Mouse (Mus musculus) heart, postnatal 0 days (tissue): ENCODE data around the gene Fbln1. TPM values are rescaled to one million over a fixed set of nuclear protein-coding genes. Genes with fewer than 3 reads are reported as not detected.

Experiments
- ATAC-seq: fragments of 200-750 bp; cut with Nextera tagmentation; 2 replicates; pipeline ENCODE4 v1.8.0; 2017; ENCODE audit warnings: low read depth, moderate number of reproducible peaks, moderate library complexity; ENCODE audit not compliant: insufficient read depth
- DNase-seq: peaks from one replicate; pipeline ENCODE4 v3.0.0-alpha.2; 2016; ENCODE audit warnings: low spot score
- H3K27ac ChIP-seq: fragments of 300-500 bp; sonication (generic); 2 replicates; pipeline ENCODE4 v1.5.1; 2014; ENCODE audit warnings: low read depth, mild to moderate bottlenecking
- H3K27me3 ChIP-seq: fragments of 300-500 bp; sonication (generic); 2 replicates; pipeline ENCODE4 v1.6.1; 2014; ENCODE audit warnings: low read length, mixed read lengths; ENCODE audit not compliant: control insufficient read depth, insufficient read depth
- H3K36me3 ChIP-seq: fragments of 300-500 bp; sonication (generic); replicated peaks from 2 replicates; pipeline ENCODE4 v1.6.1; 2014; ENCODE audit warnings: low read length, mixed read lengths; ENCODE audit not compliant: control insufficient read depth, insufficient read depth
- H3K4me1 ChIP-seq: fragments of 300-500 bp; sonication (generic); 2 replicates; pipeline ENCODE4 v1.6.1; 2014; ENCODE audit warnings: antibody characterized with exemption; ENCODE audit not compliant: control insufficient read depth, insufficient read depth
- H3K4me2 ChIP-seq: fragments of 300-500 bp; sonication (generic); 2 replicates; pipeline ENCODE4 v1.6.1; 2014; ENCODE audit warnings: low read depth, mild to moderate bottlenecking, low read length, moderate library complexity
- H3K4me3 ChIP-seq: fragments of 300-500 bp; sonication (generic); 2 replicates; pipeline ENCODE4 v1.5.1; 2014; ENCODE audit warnings: low read depth, low read length
- H3K9ac ChIP-seq: fragments of 300-500 bp; sonication (generic); replicated peaks from 2 replicates; pipeline ENCODE4 v1.6.1; 2014; ENCODE audit warnings: low read depth, low read length, mixed read lengths
- H3K9me3 ChIP-seq: fragments of 300-500 bp; sonication (generic); replicated peaks from 2 replicates; pipeline ENCODE4 v1.6.1; 2016; ENCODE audit warnings: low read length; ENCODE audit not compliant: control insufficient read depth
- CTCF ChIP-seq: IDR thresholded peaks from 2 replicates; pipeline ENCODE4 v1.5.1; 2016; ENCODE audit warnings: antibody characterized with exemption, control low read depth, low read depth
- EP300 ChIP-seq: IDR thresholded peaks from 2 replicates; pipeline ENCODE4 v1.6.1; 2016; ENCODE audit warnings: antibody characterized with exemption, low read depth
- WGBS: fragments of 180-500 bp; shearing (Covaris S2); extraction: QIAGEN DNeasy Blood & Tissue Kit; methylation state at CpG from one replicate; pipeline ENCODE4 v1.1.7; 2014; 5-methylcytosine and 5-hydroxymethylcytosine counted together
- polyA plus RNA-seq: library from polyadenylated mRNA; unstranded; fragments of >200 nt; fragmentation: Nextera tagmentation; extraction: Ambion mirVana; gene quantifications from 2 replicates; pipeline ENCODE4 v1.2.1, GENCODE M21; 2015
- total RNA-seq: library from RNA; depleted of rRNA; stranded (reverse); fragments of >200 nt; gene quantifications from 2 replicates; pipeline ENCODE4 v1.2.3, GENCODE M21; 2014; ENCODE audit warnings: low replicate concordance

The Fbln1 gene
- total and polyA plus RNA-seq, 2 experiments from 2014 or later: 52.9 to 85.9 TPM

DNA sequence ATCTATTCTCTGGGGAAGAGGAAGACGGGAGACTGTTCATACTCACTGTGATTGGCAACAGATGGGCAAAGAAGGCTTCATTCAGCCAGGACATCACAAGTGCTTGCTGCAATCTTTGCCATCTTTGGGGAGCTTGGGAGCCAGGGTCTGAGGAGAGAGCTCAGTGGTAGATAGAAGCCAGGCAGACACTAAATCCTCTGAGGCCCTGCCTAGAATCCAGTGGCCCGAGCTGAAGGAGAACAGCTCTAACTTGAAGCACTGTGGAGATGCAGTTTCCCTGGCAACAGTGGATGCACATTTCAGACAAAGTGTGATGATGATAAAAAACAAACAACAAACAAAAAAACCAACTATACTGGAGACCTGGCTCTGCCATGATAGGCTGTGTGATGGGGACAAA lies 90.2 kb downstream of the Fbln1 start:
- WGBS: 50% methylated on average over 2 of the region's 2 CpGs
- no peaks in the 10 kb centered on the region; the same call in 1 of the 2 replicates for H3K27me3 ChIP-seq
- no peaks in the 10 kb centered on the region for H3K9me3 ChIP-seq
- DNase-seq: no peak
- no peak overlapping the region for H3K4me3 ChIP-seq
- no peak overlapping the region for H3K27ac ChIP-seq
- H3K4me1 ChIP-seq: peaks cover 9% of the 10 kb centered on the region; the same call in 1 of the 2 replicates
- no peak overlapping the region for H3K9ac ChIP-seq
- ATAC-seq: no peak
- H3K4me2 ChIP-seq: no peak overlapping the region
- TF ChIP-seq EP300 (no peak), CTCF (no peak)
- no peaks in the 10 kb centered on the region for H3K36me3 ChIP-seq

GRCm38 (mm10) chr15:85296538-85296937 lies 90.8 kb downstream of the Fbln1 start:
- 73% methylated on average over 3 of the region's 3 CpGs for WGBS

GRCm38 (mm10) chr15:85298167-85298781 lies 92.5 kb downstream of the Fbln1 start:
- Histone ChIP-seq H3K9ac (0 out of 2 replicates have a peak overlapping the region, but pooled peaks have one; percentile 32), H3K4me3 (peak overlapping the region; percentile 24), H3K4me1 (peaks cover 9% of the 10 kb centered on the region; the same call in 1 of the 2 replicates), H3K27ac (no peak overlapping the region), H3K36me3 (no peaks in the 10 kb centered on the region), H3K27me3 (no peaks in the 10 kb centered on the region; the same call in 1 of the 2 replicates), H3K4me2 (peak overlapping the region; percentile 56), H3K9me3 (0 out of 2 replicates have a peak, but pooled peaks cover 4% of the 10 kb centered on the region)
- ATAC-seq: no peak
- TF ChIP-seq EP300 (no peak), CTCF (no peak)
- WGBS: 29% methylated on average over 17 of the region's 17 CpGs
- DNase-seq: no peak

More at GRCm38 (mm10) chr15:85296538-85296937, 90.8 kb downstream of the Fbln1 start:
- H3K9ac ChIP-seq: no peak overlapping the region
- H3K27ac ChIP-seq: no peak overlapping the region
- no peak overlapping the region for H3K4me2 ChIP-seq
- no peak overlapping the region for H3K4me3 ChIP-seq
- ATAC-seq: no peak
- no peak for DNase-seq
- TF ChIP-seq EP300 (no peak), CTCF (no peak)
- peaks cover 9% of the 10 kb centered on the region; the same call in 1 of the 2 replicates for H3K4me1 ChIP-seq
- H3K9me3 ChIP-seq: no peaks in the 10 kb centered on the region
- H3K36me3 ChIP-seq: no peaks in the 10 kb centered on the region
- no peaks in the 10 kb centered on the region; the same call in 1 of the 2 replicates for H3K27me3 ChIP-seq

DNA sequence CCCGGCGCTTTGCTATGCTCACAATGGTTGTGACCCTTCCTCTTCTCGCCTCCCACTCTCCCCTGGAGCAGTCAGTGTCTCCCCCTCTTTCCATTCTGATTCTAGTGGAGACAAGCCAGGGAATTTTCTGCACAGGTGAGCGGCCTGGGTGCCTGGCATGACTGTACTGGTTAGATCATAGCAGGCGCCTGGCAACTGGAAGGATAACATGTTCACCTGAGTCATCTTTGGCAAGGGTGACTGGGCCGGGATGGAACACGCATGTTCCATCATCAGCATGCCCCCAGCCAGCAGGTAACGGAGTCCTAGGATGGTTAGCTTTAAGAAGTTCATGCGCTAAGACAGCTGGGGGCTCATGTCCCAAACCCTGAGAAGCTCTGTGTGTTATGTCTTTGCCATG lies 93.2 kb downstream of the Fbln1 start:
- TF ChIP-seq EP300 (no peak), CTCF (no peak)
- H3K9ac ChIP-seq: no peak overlapping the region
- H3K36me3 ChIP-seq: no peaks in the 10 kb centered on the region
- ATAC-seq: no peak
- H3K4me3 ChIP-seq: no peak overlapping the region
- peaks cover 9% of the 10 kb centered on the region; the same call in 1 of the 2 replicates for H3K4me1 ChIP-seq
- WGBS: 89% methylated on average over 9 of the region's 9 CpGs
- no peak for DNase-seq
- no peaks in the 10 kb centered on the region; the same call in 1 of the 2 replicates for H3K27me3 ChIP-seq
- H3K9me3 ChIP-seq: 0 out of 2 replicates have a peak, but pooled peaks cover 4% of the 10 kb centered on the region
- no peak overlapping the region for H3K27ac ChIP-seq
- no peak overlapping the region for H3K4me2 ChIP-seq

GRCm38 (mm10) chr15:85303241-85303640 lies 97.5 kb downstream of the Fbln1 start:
- Histone ChIP-seq H3K4me3 (no peak overlapping the region), H3K4me2 (no peak overlapping the region), H3K36me3 (no peaks in the 10 kb centered on the region), H3K27ac (no peak overlapping the region), H3K4me1 (peaks cover 7% of the 10 kb centered on the region; the same call in 1 of the 2 replicates), H3K9me3 (peaks cover 13% of the 10 kb centered on the region), H3K27me3 (no peaks in the 10 kb centered on the region; the same call in 1 of the 2 replicates), H3K9ac (no peak overlapping the region)
- WGBS: 81% methylated on average over 4 of the region's 4 CpGs
- ATAC-seq: no peak
- TF ChIP-seq EP300 (no peak), CTCF (no peak)
- DNase-seq: no peak

GRCm38 (mm10) chr15:85303976-85304375 lies 98.2 kb downstream of the Fbln1 start:
- DNase-seq (no peak), ATAC-seq (no peak)
- no peak for TF ChIP-seq EP300
- TF ChIP-seq CTCF: no peak
- Histone ChIP-seq H3K4me3 (no peak overlapping the region), H3K4me2 (no peak overlapping the region), H3K4me1 (0 out of 2 replicates have a peak, but pooled peaks cover under 1% of the 10 kb centered on the region), H3K9me3 (peaks cover 13% of the 10 kb centered on the region), H3K9ac (no peak overlapping the region), H3K36me3 (no peaks in the 10 kb centered on the region), H3K27me3 (no peaks in the 10 kb centered on the region; the same call in 1 of the 2 replicates), H3K27ac (no peak overlapping the region)
- 87% methylated on average over 4 of the region's 4 CpGs for WGBS
